Mouse (Mus musculus): Measurements from ENCODE around the gene Dennd6a.
A peak's percentile ranks its signal among the peaks of the same experiment; 100 is the strongest.
"Not testable (repeated sequence)": the region's sequence is repeated elsewhere in the genome, so short reads cannot be mapped to it uniquely, and the experiment has no call there.

The Dennd6a gene

DNA sequence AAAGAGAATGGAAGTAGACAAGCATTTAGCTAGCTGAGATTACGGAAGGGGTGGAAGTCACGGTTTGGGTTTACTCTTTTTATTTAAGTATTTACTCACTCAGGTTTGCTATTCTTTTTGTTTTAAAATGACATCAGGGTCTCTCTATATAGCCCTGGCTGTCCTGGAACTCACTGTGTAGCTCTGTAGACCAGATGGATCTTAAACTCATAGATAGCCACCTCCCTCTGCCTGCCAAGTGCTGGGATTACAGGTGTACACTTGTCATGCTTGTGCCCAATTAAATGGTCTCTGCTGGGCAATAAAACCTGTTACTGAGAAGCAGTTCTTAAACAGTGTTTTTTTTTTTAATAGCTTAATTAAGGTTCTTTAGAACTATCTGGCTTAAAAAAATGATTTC is 66.3 kb downstream of the Dennd6a start:
- no peak for DNase-seq (ENCODE audit: low spot score in 2 of 2)

DNA sequence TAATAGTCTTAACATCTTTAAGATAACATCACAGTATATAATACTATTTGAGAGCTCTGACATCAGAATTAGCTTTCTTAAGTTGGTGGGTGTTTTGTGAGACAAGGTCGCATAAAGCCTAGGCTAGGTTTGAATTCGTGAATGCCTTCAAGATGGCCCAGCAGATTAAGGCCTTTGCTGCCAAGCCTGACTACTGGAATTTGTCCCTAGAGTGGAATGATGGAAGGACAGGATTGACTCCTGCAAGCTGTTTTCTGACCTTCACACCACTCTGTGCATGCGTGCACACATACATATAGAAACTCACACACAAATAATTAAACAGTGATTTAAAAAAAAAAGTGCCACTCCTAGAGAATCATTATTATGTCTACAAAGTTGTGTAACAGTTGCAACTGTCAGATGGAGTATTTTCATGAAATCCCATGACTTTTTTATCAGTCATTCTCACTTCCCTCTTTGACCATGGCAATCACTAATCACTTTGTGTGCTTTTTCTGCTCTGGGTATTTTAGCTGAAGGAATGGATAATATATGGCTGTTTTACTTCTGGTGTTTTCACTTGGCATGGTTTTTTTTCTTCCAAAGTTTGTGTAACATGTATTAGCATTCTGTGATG is 69.5 kb downstream of the Dennd6a start:
- DNase-seq (ENCODE audit: low spot score in 2 of 2), result no peak

DNA sequence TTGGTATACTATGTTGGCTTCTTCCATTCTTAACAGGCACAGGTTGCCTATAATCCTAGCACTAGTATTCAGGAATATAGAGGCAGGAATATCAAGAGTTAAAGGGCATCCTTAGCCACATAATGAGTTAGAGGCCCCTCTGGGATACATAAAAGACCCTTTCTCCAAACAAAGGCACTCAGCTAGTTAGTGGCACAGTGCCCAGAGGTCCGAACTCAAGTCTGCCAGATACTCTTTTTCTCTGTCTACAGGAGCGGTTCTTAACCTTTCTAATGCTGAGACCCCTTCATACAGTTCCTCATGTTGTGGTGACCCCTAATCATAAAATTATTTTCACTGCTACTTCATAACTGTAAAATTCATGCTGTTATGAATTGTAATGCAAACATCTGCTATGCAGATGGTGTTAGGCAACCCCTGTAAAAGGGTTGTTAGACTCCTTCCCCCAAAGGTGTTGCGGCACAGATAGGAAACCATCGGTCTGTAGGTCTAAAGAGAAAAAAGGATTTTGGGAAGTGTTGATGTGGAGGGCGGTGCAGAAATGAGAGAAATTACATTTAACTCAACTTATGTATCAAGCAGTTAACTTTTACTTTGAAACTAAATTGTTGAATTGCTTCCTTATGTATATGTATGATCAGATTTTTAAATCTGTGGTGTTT is 72.5 kb downstream of the Dennd6a start:
- DNase-seq (ENCODE audit: low spot score in 2 of 2), result no peak

DNA sequence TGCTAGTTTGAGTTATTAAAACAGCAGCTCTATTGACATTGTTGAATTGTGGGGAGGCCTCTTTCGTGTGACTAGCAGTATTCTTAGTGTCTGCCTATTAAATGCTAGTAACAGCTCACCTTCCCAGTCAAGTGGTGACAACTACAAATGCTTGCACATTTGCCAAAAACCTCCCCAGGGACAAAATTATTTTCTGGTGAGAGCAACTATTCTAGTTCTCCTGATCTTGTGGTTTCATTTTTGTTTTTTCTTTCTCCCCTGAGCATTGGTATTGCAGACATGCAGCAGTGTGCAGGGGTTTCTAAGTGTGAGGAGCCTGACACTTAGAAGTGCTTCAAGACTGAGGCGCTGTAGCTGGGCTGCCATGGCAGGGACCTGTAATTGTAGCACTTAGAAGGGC is 74.2 kb downstream of the Dennd6a start:
- no peak for DNase-seq (ENCODE audit: low spot score in 2 of 2)

DNA sequence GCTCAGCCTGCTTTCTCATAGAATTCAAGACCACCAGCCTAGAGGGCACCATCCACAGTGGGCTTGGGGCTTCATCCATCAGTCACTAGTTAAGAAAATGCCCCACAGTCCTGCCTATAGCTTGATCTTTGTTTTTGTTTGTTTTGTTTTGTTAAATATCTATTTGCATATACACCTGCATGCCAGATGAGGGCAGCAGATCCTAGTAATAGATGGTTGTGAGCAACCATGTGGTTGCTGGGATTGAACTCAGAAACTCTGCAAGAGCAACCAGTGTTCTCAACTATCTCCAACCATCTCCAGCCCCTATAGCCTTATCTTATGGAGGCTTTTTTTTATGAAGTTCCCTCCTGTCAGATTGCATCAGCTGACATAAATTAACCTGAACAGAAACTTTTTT is 78.2 kb downstream of the Dennd6a start:
- peak in 1 of 2 experiments; percentile 8 for DNase-seq (ENCODE audit: low spot score in 2 of 2)

DNA sequence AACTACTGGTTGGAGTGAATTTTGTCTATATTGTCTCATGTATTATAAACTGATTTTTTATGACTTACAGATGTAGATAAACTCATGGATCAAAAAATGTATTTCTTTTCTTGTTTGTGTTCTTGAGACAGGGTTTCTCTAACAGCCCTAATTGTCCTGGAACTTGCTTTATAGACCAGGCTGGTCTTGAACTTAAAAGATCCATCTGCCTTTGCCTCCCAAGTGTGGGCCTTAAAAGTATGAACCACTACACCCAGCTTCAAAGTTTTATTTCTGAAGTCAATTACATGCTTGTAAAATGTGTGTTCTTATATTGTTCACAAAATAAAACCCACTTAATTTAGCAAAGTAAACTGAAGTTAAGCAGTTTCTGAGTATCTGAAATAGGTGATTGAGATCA is 84.5 kb downstream of the Dennd6a start:
- DNase-seq (ENCODE audit: low spot score in 2 of 2), result no peak

DNA sequence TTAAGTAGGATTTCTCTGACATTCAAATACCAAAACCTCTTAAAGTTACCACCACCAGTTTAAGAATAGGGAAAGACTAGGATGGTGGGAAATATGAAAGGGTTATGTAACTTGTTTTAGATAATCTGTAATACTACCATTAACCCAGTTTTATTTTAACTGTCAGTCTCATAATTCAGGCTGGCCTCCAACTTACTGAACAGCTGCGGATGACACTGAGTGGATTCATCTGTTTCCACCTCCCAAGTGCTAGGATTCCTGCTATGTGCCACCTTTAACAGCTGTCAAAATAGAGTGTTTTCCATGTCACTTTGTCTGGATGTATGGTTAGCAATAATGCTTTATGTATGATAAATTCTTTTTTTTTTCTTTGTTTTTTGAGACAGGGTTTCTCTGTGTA is 86.6 kb downstream of the Dennd6a start:
- DNase-seq (ENCODE audit: low spot score in 2 of 2), result no peak

DNA sequence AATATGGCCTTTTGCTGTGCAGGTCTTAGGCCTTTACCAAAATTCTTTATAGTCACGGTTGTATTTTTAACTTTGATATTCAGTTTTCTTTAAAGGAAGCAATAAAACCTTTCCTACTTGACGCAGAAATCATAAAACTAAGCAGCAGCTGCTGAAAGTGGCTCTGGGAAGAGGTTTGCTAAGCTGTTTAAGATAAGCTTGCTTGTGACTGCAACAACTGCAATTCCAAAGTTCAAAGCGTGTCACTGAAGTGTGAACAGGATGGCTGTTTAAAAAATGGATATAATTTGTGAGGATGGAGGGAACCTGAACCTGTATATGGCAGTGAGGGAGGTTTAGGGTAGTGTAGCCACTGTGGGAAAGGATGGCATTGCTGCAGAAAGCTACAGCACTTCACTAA is 88.4 kb downstream of the Dennd6a start:
- DNase-seq (ENCODE audit: low spot score in 2 of 2), result no peak

DNA sequence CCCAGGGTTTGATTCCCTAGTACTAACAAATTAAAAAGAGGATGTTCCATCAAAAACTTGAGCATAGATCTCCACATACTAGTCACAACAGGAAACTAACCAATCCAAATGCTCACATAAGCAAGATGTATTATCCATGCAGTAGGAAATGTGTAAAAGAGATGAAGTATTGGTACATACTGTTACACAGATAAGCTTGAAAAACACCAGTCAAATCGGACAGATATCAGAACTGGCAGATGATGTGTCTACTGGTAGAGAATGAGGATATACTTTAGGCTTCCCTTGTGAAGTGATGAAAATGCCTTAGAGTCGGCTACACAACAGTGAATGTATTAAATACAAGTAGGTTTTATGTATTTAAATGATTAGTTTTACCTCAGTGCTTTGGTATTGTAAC is 88.8 kb downstream of the Dennd6a start:
- DNase-seq (ENCODE audit: low spot score in 2 of 2), result no peak

DNA sequence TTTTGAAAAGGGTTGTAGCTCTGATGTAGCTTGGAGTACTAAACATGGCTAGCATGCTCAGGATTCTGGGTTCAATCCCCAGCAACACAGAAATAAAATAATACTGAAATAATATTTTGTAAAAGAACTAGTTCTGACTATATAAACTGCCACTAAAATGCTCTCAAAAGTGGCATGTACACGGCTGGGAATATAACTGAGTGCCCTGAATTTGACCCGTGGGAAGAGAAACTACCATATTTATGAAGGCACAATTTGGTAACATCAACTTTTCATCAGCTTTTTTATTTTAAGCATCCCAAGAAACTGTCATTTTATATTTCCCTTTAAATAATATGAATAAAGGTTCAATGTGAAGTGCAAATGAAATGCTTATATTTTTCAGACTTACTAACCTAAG is 90.2 kb downstream of the Dennd6a start:
- no peak for DNase-seq (ENCODE audit: low spot score in 2 of 2)

DNA sequence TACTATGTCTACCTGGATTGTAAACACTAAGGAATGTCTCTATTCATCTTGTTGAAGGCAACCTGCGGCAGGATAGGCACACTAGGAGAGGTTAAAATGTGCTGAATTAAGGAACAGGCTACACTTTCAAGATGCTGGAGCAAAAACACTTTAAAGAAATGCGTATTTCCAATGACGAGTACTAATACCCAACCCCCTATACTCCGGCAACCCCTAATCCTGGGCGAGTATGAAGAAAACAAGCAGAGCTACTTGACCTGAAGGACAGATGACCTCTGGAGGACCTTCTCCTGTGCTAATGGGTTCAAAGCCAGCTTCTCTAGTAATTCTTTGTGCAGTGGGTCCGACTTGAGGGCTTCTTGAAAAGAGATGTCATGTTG is 94.3 kb downstream of the Dennd6a start:
- DNase-seq (ENCODE audit: low spot score in 2 of 2), result no peak

DNA sequence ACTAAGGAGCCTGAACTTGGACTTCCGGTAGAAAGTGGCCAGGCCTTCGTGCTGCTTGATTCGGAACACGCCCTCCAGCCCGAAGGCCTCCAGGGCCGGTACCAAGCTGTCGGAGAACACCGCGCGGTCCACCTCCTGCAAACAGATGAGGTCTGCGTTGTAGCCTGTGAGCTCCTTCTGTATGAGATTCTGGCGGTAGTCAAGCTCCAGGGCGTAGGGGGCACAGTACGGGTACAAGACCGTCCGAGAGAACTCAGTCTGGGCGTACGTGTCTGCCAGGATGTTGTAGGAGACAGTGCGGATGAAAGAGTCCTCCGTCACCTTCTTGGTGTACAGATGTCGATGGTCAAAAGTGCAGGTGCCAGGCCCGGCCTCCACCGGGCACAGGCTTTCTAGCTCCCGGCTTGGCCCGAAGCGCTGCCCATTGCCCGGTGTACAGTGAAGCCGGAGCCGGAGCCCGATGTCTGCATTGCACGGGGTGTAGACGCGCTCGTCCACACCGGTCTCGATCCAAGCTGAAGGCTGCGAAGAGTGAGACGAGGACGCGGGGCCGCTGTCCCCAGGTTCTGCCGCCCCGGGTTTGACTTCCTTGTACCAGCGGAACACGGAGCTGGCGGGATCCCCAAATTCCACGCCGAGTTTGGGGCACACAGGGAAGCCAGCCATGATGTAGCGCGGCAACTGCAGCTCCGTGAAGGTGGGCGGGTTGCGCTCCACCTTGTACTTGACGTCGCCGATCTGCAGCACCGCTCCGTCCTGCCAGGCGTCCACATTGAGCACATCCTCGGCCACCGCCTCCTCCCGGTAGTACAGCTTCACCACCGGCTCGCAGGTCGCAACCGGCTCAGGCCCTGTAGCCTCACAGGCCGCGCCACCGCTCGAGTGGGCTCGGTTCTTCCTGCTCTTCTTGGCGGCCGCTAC is 95.0 kb downstream of the Dennd6a start:
- DNase-seq (ENCODE audit: low spot score in 2 of 2), result peak; percentile 37 to 38

DNA sequence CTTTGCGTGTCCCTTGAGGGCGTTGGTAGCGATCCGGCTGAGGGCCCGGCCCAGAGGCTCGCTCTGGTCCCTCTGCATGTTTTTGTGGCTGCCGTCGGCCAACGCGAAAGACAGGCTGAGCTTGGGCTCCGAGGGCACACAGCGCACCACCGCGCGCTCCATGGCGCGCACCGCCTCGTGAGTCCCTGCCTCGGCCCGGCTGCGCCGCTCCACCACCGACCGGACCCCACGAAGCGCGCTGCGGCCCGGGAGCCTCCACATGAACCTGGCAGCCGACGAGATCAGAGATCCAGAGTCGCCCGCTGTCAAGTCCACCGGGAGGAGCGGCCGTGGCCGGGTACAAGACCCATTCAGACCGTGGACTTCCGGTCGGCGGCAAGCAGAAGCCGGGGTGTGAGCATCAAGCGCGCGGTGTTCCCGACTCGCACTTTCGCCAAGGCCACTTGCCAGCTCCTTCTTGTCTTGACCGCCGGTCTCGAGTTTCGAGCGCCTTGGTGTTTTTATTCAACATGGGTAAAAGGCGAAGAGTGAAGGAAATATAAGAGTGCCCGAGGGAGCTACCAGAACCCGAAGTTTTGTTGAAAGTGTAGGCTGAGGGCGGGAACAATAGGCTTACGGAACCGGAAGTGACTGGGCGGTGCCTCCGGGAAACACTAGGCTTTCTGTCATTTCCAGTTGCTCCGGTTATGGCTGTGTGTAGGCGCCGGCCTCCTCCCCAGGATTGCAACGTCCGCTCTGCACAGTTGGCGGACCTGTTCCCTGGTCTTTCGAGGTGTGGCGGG is 95.8 kb downstream of the Dennd6a start, which contains the start of gene Pde12:
TSS of gene Pde12 (minus strand) at position 592 of the 782 bp plus-strand sequence.
- DNase-seq (ENCODE audit: low spot score in 2 of 2), result peak; percentile 68 to 78

DNA sequence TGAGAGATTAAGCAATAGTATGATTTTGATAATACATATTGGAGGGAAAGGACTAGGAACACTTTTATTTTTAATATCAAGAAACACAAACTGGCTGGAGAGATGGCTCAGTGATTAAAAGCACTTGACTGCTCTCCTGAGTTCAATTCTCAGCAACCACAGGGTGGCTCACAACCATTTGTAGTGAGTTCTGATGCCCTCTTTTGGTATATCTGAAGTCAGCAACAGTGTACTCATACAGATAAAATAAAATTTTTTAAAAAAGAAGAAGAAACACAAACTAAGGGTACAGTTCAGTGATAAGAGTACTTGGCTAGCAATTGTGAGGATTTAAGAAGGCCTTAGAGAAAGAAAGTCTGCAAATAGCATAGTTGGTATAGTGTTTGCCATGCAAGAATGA is 97.3 kb downstream of the Dennd6a start:
- DNase-seq (ENCODE audit: low spot score in 2 of 2), result peak in 1 of 2 experiments; percentile 5

DNA sequence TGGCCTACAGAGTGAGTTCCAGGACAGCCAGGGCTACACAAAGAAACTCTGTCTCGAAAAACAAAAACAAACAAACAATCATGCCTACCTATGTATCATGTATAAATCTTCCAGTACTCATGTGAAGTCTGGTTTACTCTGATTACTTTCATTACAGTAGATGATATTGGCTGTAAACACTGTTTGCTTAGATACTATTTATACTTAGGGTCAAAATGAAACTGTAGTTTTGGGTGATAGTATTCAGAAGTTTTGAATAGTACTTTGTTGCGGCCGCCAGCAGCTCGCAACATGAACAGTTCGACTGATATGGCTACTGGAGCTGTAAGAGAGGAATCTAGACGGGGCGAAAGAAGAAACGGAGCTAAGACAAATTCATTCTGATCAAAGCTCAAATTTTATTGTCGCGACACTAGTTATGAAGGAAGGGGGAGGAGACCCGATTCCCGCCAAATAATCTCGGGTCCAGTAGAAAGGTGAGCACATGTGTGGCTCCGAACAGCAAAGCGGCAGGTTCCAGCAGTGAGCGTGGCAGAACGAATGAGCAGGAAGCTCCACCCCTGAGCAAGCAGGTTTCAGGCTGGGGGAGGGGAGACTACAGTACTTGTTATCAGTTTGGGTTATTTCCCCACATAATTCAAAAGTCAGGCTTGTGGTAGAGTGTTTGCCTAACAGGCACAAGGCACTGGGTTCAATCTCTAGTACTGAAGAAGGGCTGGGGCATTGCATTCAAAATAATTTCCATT is 98.4 kb downstream of the Dennd6a start:
- DNase-seq (ENCODE audit: low spot score in 2 of 2), result not testable (repeated sequence)

DNA sequence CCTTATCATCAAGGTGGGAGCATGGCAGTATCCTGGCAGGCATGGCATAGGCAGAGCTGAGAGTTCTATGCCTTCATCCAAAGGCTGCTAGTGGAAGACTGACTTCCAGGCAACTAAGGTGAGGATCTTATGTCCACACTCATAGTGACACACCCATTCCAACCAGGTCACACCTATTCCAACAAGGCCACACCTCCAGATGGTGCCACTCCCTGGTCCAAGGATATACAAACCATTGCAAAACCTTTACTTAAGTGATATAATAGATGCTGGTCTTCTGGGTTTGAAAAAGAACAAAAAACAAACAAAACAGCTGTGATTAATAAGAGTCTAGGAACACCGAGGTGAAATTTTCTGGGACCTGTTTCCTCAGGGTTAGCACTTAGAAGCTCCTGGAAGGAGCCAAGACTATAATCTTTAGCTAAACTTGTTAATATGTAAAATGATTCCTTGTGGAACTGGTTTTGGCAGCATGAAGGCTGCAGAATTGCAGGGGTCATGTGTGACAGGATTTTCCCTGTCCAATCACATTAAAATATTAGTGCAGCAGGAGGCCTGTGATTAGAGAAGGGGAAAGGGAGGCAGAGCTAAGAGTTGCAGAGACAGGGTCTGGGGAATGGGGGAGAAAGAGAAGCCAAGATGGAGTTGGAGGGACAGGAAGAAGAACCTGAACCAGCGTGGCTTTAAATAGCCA is 101.0 kb downstream of the Dennd6a start:
- not testable (repeated sequence) for DNase-seq (ENCODE audit: low spot score in 2 of 2)

DNA sequence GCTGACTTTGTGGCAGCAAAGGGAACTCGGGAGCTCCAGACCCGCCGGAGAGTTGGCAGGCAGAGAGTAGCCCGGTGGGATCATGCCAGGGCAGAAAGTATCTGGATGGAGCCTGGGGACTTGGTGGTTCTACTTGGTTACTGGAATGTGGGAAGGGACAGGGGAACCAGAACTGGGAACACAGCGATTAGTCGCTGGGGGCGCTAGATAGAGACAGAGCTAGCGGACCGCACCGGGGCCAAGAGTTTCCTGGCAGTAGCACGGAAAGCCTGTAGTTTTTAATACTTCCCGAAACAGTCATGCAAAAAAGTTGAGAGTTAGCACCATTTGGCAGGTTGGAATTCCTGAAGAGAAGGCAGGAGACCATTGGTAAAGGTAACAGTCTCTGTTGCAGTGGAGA is 101.7 kb downstream of the Dennd6a start:
- peak in 1 of 2 experiments; percentile 21 for DNase-seq (ENCODE audit: low spot score in 2 of 2)

DNA sequence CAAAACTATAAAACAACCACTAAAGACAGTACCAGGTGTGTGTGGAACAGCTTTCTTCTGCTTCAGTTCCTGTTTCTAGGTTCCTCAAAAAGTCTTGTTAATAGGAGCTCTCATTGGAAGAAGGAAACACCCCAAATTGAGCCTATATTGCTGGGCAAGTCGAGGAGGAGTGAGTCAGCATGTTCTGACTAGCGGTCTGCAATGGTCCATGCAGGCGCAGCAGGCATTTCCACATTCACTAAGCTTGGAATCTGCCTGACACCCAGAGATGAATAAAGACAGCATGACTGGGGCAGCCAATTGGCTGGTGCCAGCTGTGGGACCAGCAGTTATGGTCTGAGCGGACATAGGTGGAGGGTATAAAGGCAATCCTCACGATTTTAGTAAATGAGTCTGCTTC is 102.1 kb downstream of the Dennd6a start:
- DNase-seq (ENCODE audit: low spot score in 2 of 2), result no peak
